Mouse (Mus musculus) E14TG2a.4 (cell line): Measurements from ENCODE around the gene Mbd6.

Experiments used
- CTCF ChIP-seq: conservative IDR thresholded peaks from 2 replicates; pipeline ENCODE4 v1.5.1; 2014; ENCODE audit warnings: low read length
- POU5F1 ChIP-seq: IDR thresholded peaks from 2 replicates; pipeline ENCODE4 v1.6.1; 2014; ENCODE audit warnings: low read length, borderline replicate concordance

GRCm38 (mm10) chr10:127272371-127272770 is 16.4 kb downstream of the Mbd6 start:
- TF ChIP-seq CTCF, result no peak
- no peak for TF ChIP-seq POU5F1
